Mouse (Mus musculus) MN1 (cell line): ENCODE measurements at regions not wholly inside any gene's neighbourhood (a gene's known extent, or its start where the extent isn't known, plus 50 kb on each side); places are given as distances from the start of the nearest gene placed in this dataset.
"Not testable (repeated sequence)": the region's sequence is repeated elsewhere in the genome, so short reads cannot be mapped to it uniquely, and the experiment has no call there.

Experiments
- DNase-seq: peaks from one replicate; pipeline ENCODE4 v3.0.0-alpha.2; 2016; ENCODE audit warnings: low spot score

DNA sequence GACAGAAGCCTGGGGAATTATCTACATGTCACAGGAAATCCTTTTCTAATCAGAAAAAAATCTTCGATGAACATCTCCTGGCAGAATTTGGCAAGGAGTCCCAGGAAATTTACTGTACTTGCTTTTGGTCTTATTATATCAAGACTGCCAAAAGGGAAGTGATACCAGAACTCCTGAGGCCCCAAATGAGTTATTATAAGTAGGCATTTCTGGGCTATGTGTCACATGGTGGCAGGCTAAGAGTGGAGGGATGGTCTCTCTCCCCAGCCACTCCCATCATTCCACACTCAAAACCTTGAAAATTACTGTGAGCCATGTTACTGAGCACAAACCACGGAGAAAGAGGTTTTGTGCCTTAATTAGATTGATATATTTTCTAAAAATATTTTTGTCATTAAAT is 94.0 kb upstream of the Cdk6 start:
- no peak for DNase-seq

DNA sequence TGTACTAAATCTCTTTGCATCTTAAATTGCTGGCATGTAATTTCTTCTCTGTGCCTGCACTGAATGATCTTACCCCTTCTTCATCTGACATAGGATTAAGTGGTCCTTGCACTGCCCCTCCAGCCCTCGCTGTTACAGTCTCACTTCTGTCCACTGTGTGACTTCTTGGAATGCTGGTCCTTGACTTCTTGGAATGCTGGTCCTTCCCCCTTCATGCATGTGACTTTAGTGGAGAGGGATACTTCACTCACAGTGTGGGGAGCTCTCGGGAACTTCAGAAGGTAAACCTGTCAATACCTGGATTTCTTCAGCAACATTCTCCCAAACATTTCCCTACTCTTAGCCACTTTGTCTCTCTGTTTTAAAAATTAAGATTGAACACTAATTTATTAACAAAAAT is 91.0 kb upstream of the Cdk6 start:
- DNase-seq = no peak

DNA sequence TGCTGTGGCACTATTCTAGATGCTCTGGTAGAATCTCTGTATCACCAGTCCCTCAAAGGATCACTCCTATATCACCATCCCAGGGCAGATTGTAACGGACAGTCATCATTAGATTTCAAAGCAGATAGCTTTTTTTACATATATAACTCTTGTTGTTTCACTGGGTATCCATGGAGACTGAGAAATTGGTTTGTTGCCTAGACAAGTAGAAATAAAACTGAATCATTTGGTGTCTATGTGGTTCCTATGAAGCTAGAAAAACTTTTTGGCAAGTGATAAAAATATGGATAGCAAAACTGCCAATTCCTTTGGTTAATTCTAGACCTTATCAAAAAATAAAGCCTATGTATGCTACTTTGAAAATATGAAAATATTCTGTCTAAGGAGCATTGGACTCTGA is 81.0 kb upstream of the Cdk6 start:
- no peak for DNase-seq

DNA sequence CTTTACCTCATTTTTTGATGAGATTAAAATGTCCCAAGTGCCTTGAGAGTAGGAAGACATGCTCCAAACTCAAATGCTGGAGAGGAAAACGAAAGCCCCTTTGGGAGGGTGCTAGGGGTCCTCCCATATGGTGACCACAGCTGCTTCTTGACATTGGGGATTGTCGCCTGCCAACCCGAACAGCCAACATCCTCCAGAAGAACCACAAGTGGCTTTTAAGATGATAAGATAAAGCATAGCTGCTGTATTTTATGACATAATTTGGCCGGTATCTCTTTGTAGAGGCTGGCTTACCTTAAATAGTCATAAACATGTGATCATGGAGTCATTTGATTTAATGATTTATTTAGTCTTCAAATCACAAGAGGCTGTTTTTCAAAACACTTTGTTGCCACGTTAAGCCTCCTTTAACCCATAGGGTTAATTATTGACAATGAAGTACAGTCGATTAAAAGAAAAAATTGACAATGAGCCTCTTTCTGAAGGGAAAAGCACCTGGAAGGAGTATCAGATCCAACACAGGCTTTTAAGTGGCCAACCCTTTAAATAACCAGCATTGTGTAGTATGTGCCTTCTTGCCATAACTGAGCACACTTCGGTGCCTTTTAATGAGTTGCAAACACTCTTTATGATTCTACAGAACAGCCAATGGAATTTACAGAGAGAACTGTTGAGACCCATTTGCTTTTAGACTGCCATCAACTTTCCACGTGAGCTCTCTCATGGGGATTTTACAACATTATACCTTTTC is 76.1 kb upstream of the Cdk6 start:
- DNase-seq = not testable (repeated sequence)

DNA sequence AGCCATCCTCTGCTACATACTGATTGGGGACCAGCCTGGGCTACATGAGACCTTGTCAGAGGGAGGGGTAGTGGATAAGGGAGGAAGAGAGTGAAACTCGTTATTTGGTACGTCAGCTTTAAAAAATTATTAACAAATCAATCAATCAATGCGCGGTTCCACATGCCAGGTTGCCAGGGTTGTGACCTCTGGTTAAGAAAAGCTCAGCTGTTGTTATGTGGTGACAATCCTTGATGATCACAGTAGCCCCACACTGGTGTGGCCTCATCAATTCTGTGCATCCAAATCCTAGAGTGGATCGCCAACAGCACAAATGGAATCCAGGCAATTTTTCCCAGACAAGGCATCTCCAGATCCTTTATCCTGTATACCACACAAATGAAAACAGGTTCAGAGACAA is 74.3 kb upstream of the Cdk6 start:
- DNase-seq = no peak

DNA sequence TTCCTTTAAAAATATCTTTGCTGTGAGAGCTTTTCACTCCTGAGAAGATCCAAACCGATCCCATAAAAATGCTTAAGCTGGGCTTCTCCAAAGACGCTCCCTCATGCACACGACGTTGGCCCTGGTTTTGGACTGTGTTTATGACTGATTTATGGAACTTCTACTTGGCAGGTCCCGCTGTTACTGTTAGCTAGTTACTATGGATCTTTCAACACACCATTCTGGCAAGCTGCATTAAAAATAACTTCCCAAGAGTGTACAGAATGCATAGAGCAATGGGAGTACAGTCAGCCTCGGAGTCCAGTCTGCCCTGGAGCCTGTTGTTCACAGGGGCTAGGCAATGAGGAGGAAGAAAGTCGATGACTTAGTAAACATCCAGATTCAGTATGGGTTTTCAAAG is 71.5 kb upstream of the Cdk6 start:
- no peak for DNase-seq

DNA sequence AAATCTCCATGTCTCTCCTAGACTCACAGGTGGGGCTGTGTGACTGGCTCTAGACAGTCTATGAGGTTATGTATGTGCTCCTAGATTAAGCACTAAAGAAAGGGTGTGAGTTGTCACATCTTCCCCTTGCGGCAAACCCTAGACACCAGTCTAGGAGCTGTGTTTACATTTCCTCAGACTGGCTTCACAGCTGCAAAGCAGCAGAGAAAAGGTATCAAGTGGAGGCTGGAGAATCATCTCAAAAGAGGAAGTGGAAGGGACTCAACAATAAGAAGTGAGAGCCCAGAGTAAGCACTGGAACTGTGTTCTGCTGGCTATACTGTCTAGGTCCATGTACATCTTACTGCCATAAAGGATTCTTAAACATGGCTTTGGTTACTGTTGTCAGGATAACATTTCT is 68.1 kb upstream of the Cdk6 start:
- DNase-seq = not testable (repeated sequence)

DNA sequence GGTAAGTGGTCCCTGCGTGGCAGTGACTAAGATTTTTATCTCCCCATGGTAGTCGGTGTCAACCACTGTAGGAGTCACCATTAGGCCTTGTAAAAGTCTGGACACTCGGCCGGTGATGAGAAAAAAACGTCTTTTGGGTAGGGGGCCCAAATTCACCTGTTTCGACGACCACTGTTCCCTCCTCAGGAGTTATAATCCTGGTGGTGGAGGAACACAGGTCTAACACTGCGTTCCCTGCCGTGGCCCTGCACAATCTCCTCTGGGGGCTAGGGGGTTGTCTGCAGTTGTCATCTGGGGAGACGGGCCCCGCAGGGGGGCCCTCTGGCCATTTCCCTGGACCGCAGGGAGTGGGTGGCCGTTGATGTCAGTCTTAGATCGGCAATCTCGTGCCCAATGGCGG is 64.0 kb upstream of the Cdk6 start:
- DNase-seq = not testable (repeated sequence)

DNA sequence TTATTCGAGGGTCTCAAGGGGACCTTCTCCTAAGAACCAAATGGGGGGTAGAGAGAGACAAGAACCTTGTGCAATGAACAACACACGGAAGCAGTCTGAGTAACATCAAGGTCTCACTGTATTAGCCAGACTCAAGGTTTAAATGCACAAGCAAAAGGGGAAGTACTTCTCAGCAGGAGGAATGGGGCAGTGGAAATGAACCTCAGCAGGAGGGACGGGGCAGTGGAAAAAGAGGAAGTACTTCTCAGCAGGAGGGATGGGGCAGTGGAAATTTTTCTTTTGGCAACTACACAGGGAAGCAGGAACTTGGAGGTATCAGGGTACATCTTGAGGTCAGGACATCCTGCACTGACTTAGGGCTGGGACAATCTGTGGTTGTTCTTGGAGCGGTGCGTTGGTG is 62.3 kb upstream of the Cdk6 start:
- DNase-seq = not testable (repeated sequence)

DNA sequence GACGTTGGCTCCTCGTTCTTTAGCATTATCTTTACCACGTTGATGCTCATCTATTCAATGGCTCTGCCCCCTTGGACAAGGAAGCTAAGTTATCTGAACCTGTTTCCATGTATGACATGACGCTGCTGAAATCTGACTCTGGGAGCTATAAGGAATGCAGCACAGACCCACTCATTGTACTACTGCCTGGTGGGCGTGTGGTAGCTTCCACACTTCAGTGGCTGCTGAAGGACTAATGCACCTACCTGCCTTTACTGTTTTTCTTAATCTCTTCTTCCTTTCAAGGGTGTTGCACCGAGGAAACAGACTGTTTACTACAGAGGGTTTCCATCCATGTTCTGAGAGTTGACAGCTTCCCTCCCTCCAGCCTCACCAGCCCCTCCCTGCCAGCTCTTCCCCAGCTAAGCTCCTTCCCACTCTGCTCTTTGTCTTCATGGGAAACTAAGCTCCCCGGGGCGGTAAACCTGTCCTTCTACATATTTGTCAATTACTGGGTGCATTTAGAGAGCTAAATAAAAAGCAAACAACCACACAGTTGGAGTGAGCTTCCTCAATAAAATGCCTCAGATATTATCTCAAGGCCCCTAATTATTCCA is 59.3 kb upstream of the Cdk6 start:
- DNase-seq = not testable (repeated sequence)

DNA sequence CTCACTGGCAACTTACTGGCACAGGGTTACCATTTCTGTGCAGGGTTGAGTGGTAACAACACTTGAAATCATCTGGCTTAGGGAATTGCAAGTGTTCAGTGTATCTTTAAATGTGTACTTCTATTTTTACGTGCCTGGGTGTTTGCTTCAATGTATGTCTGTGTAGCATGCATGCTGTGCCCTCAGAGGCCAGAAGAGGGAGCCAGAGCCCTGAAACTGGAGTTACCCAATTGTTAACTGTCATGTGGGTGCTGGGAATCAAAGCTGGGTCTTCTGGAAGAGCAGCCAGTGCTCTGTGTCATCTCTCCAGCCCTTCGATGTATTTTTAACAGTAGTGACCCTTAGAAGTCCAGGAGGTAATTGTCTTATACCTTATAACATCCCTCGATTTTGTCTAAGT is 58.2 kb upstream of the Cdk6 start:
- no peak for DNase-seq

DNA sequence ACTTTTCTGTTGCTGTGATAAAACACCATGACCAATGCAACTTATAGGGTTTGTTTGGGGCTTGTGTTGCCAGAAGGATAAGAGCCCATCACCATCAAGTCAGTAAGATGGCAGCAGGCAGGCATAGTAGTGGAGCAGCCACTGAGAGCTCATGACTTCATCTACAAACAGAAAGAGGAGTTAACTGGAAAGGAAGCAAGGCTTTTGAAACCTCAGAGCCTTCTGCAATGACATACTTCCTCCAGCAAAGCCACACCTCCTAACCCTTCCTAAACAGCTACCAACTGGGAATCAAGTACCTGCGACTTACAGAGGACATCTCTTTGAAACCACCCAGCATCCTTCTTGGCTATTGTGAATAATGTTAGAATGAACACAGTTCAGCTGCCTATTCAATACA is 57.0 kb upstream of the Cdk6 start:
- not testable (repeated sequence) for DNase-seq

DNA sequence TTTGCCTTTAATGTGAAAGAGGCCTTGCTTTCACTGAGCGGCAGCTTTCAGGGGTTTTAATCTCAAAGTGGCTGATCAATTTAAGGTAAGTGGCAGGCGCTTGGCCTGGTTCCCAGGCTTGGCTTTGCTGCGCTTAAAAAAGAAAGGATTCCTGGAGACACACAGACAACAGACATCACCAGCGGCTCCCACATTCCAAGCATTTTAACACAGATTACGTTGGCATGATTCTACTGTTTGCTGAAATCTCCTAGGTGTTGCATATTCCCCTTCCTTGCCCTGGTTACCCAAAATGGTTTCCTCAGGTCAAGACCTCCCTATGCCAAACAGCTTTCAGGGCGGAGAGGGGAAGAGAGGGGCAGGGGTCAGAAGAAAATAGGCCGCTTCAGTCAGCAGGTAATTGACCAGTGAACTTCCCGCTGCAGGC is 51.3 kb upstream of the Cdk6 start:
- peak; percentile 36 for DNase-seq
